Mouse (Mus musculus) heart, postnatal 4 days (tissue): Measurements from ENCODE around the gene Spata17. TPM values are rescaled to one million over a fixed set of nuclear protein-coding genes. Genes with fewer than 3 reads are reported as not detected.

ENCODE experiments used
- DNase-seq: peaks from one replicate; pipeline ENCODE4 v3.0.0; 2021
- total RNA-seq, 2 experiments: library from RNA; stranded (reverse); gene quantifications; 2 replicates each; pipeline ENCODE4 v1.2.3; 2021

Gene Spata17
- total RNA-seq, 2 experiments from 2014 or later: 0.27 to 0.43 TPM

GRCm38 (mm10) chr1:186997596-186998304, 217.5 kb downstream of the Spata17 start:
- DNase-seq: no peak

Other genes starting within 250 kb of the Spata17 start
- gene D1Pas1, start 248.0 kb downstream of the Spata17 start, total RNA-seq: under 1 TPM; 0.36 to 0.41 TPM
- gene Gpatch2, start within 50 bp of the Spata17 start, total RNA-seq: 10 to 100 TPM; 15.8 to 18.6 TPM